Mouse (Mus musculus) cerebellum, adult 2 months (tissue): ENCODE results near the gene 1300017J02Rik.

Source experiments
- CTCF ChIP-seq: fragments of 200-500 bp; IDR thresholded peaks from 2 replicates; pipeline ENCODE4 v1.5.1; 2011; ENCODE audit warnings: low read depth, mild to moderate bottlenecking, control low read depth, low read length, moderate library complexity, borderline replicate concordance; ENCODE audit not compliant: insufficient read depth
- POLR2A ChIP-seq: fragments of 200-500 bp; IDR thresholded peaks from 2 replicates; pipeline ENCODE4 v1.6.1; 2011; ENCODE audit warnings: low read length, control low read depth, borderline replicate concordance; ENCODE audit not compliant: insufficient read depth

DNA sequence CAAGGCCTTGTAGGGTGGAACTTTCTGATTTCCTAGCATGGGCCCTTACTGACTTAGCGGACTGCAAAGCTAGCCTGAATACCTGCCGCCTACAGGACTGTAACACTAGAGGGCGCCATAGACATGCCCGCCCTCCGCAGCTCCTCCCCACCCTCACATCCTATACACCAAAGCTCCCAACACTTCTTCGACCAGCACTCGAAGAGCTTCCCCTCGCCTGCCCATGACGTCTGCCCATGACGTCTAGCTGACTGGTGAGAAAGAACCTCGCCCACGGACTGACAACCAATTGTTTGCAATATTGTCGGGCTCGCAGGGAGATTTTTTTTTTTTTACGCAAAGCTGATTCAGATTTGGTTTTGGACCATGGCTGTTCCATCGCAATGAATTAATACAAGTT lies 97.0 kb downstream of the 1300017J02Rik start:
- TF ChIP-seq CTCF: peak; percentile 86
- TF ChIP-seq POLR2A: no peak
